Mouse (Mus musculus) ES-Bruce4 (cell line): ENCODE data around the gene Smyd4. TPM values are rescaled to one million over a fixed set of nuclear protein-coding genes. Genes with fewer than 3 reads are reported as not detected.

Experiments used
- H3K27ac ChIP-seq: 2 replicates; pipeline ENCODE4 v1.5.1; 2012; ENCODE audit warnings: low read length, inconsistent platforms; ENCODE audit not compliant: insufficient read depth
- H3K27me3 ChIP-seq: 2 replicates; pipeline ENCODE4 v1.6.1; 2012; ENCODE audit warnings: mild to moderate bottlenecking, low read length, inconsistent platforms; ENCODE audit not compliant: control insufficient read depth, poor library complexity, insufficient read depth, severe bottlenecking
- H3K36me3 ChIP-seq: 2 replicates; pipeline ENCODE4 v1.6.1; 2012; ENCODE audit warnings: inconsistent platforms, mild to moderate bottlenecking, low read length, moderate library complexity; ENCODE audit not compliant: control insufficient read depth, poor library complexity, insufficient read depth, severe bottlenecking
- H3K4me1 ChIP-seq: one replicate; pipeline ENCODE4 v1.8.1; 2011; ENCODE audit warnings: low read length; ENCODE audit not compliant: control insufficient read depth, insufficient read depth
- H3K4me3 ChIP-seq: 2 replicates; pipeline ENCODE4 v1.5.1; 2011; ENCODE audit warnings: low read depth, mild to moderate bottlenecking, low read length
- H3K9ac ChIP-seq: 2 replicates; pipeline ENCODE4 v1.6.1; 2012; ENCODE audit warnings: low read depth, mild to moderate bottlenecking, inconsistent platforms; ENCODE audit not compliant: poor library complexity, severe bottlenecking
- H3K9me3 ChIP-seq: replicated peaks from 2 replicates; pipeline ENCODE4 v1.6.1; 2012; ENCODE audit warnings: mild to moderate bottlenecking, low read length, inconsistent platforms; ENCODE audit not compliant: control insufficient read depth, poor library complexity, insufficient read depth, severe bottlenecking
- CTCF ChIP-seq: IDR thresholded peaks from one replicate; pipeline ENCODE4 v1.8.1; 2011; ENCODE audit warnings: low read depth, low read length
- EP300 ChIP-seq: IDR thresholded peaks from 2 replicates; pipeline ENCODE4 v1.6.1; 2011; ENCODE audit warnings: low read depth, low read length; ENCODE audit not compliant: insufficient read depth
- POLR2A ChIP-seq: IDR thresholded peaks from one replicate; pipeline ENCODE4 v1.8.1; 2011; ENCODE audit warnings: low read length; ENCODE audit not compliant: insufficient read depth
- polyA plus RNA-seq: library from polyadenylated mRNA; stranded (reverse); fragments of >200 nt; gene quantifications from 2 replicates; pipeline ENCODE4 v1.2.4, GENCODE M21; 2011; ENCODE audit warnings: low read depth; ENCODE audit not compliant: missing spikeins, insufficient read depth, insufficient read length

The Smyd4 gene
- polyA plus RNA-seq, 1 experiment = 11.2 TPM

DNA sequence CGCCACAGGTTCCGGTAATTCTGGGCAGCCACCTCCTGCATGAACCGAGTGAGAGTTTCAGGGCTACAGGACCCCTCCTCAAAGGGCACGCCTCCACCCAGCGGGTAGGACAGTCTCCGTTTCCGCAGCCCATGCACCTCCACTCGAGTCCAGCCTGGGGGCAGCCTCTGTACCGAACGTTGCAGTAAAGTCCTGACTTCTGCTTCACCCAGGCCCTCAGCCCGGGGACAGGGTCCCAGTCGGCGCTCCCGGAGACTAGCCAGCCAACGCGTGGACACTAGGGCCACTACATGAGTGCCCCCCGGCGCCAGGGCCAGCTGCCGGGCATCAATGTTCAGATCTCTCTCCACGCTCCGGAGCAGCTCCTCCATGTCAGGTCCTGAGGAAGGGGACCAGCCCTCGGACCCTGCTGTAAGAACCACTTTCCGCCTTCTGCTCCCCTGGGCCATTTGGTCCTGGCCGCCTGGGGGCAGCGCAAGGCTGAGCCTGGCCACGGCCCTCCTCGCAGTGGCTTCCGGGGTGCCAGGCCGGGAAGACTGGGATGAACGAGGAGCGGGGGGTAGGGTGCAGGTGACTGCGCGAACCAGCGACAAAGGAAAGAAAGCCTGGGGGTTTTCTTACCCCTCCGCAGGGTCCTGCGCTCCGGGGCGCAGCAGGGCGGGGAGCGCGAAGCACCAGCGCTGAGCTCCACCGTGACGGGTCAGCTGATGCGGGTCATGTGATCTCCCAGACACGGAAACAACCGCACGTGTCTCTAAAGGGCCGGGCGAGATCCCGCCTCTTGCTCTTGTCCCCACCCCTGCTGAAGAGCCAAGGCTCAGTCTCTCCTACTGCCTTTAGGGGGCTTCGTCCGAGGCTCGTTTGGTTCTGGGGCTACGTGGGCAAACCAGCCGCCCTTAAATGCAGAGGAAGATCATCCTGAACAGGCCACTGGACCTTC, 106.0 kb downstream of the Smyd4 start, which contains the start of gene Wdr81:
Gene Wdr81 (minus strand): TSS at position 727 of the 940 bp plus-strand sequence.
- H3K9ac ChIP-seq = peak within 1 kb of the TSS; percentile 43
- no peak for TF ChIP-seq EP300
- no peak for TF ChIP-seq POLR2A
- TF ChIP-seq CTCF = peak; percentile 8
- no peaks in the 10 kb centered on the region for H3K4me1 ChIP-seq
- no peaks in the 10 kb centered on the region for H3K36me3 ChIP-seq
- H3K27me3 ChIP-seq = no peaks in the 10 kb centered on the region
- no peak within 1 kb of the TSS for H3K27ac ChIP-seq
- peak within 1 kb of the TSS; percentile 57 for H3K4me3 ChIP-seq
- H3K9me3 ChIP-seq = no peaks in the 10 kb centered on the region

Other genes starting within 250 kb of the Smyd4 start
- gene Hic1, start 178.9 kb upstream of the Smyd4 start, polyA plus RNA-seq = 0.28 and 0.38 TPM in 2 replicates
- 13.1 and 14.2 TPM in 2 replicates for gene Ovca2, start 169.6 kb upstream of the Smyd4 start, polyA plus RNA-seq
- gene Dph1, start 157.2 kb upstream of the Smyd4 start, polyA plus RNA-seq = 11.9 and 16.6 TPM in 2 replicates
- gene Rtn4rl1, start 154.7 kb upstream of the Smyd4 start, polyA plus RNA-seq = 0.96 and 1.6 TPM in 2 replicates
- 127 and 155 TPM in 2 replicates for gene Rpa1, start 109 bp upstream of the Smyd4 start, polyA plus RNA-seq
- gene Serpinf1, start 74.3 kb downstream of the Smyd4 start, polyA plus RNA-seq = 4.9 and 6.0 TPM in 2 replicates
- gene Serpinf2, start 91.2 kb downstream of the Smyd4 start, polyA plus RNA-seq = not detected in 2 replicates
- 4.9 and 8.4 TPM in 2 replicates for gene Wdr81, start 106.3 kb downstream of the Smyd4 start, polyA plus RNA-seq
- 3.6 and 6.8 TPM in 2 replicates for gene Tlcd2, start 113.3 kb downstream of the Smyd4 start, polyA plus RNA-seq
- 210 and 212 TPM in 2 replicates for gene Prpf8, start 138.4 kb downstream of the Smyd4 start, polyA plus RNA-seq
- gene Rilp, start 161.7 kb downstream of the Smyd4 start, polyA plus RNA-seq = not detected in 2 replicates
- gene Scarf1, start 165.1 kb downstream of the Smyd4 start, polyA plus RNA-seq = 0.76 and 1.0 TPM in 2 replicates
- 11.3 and 17.5 TPM in 2 replicates for gene Slc43a2, start 183.3 kb downstream of the Smyd4 start, polyA plus RNA-seq
- 70.5 and 71.4 TPM in 2 replicates for gene Pitpna, start 239.7 kb downstream of the Smyd4 start, polyA plus RNA-seq